Mouse (Mus musculus) liver, adult (tissue): Measurements from ENCODE around the gene Polm.

Experiments used
- GATA4 ChIP-seq: IDR thresholded peaks from 2 replicates; pipeline ENCODE4 v1.6.1; 2014; ENCODE audit warnings: mild to moderate bottlenecking, low read length; ENCODE audit not compliant: insufficient replicate concordance

The Polm gene

DNA sequence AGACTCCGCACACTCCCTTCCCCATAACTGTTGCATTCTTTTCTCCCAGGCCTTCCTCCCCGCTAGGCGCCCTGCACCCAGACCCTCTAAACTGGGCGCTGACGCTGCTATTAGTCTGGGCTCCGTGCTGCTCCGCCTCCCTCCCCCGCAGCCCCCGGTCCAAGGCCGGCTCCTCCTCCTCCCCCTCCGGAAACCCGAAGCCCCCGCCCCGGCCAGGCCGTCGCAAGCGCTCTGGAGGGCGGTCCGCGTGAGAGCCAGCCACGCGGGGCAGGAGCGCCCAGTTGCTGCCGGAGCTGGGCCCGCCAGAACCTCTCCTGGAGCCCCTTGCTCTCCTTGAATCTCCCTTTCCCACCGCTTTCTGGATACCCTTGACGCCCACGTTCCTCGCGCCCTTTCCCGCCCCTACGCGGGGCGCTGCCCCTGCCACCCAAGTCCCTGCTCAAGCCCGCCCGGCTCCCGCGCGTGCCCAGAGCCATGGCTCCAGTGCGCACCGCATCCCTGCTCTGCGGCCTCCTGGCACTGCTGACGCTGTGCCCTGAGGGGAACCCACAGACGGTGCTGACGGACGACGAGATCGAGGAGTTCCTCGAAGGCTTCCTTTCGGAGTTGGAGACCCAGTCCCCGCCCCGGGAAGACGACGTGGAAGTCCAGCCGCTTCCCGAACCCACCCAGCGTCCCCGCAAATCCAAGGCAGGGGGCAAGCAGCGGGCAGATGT lies 24.0 kb upstream of the Polm start, which contains the start of gene Aebp1:
Gene Aebp1, plus strand, starts transcription at position 270 of the 716 bp plus-strand sequence.
- TF ChIP-seq GATA4: no peak

DNA sequence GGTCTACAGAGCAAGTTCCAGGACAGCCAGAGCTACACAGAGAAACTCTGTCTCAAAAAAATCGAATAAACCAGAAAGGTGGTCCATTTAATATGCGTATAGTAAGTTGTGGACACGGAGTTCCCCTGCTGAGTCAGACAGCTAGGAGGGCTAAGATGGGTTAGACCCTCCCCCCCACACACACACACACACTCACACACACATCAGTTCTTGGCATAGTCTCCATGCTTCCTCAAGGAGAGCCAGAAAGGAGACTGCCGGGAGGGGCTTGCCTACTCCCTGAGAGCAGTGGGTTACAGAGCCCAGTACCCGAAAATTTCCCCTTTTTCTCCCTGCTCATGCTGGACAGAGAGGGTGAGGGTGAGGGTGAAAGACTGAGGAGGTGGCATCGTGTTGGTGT lies 22.8 kb upstream of the Polm start:
- no peak for TF ChIP-seq GATA4

DNA sequence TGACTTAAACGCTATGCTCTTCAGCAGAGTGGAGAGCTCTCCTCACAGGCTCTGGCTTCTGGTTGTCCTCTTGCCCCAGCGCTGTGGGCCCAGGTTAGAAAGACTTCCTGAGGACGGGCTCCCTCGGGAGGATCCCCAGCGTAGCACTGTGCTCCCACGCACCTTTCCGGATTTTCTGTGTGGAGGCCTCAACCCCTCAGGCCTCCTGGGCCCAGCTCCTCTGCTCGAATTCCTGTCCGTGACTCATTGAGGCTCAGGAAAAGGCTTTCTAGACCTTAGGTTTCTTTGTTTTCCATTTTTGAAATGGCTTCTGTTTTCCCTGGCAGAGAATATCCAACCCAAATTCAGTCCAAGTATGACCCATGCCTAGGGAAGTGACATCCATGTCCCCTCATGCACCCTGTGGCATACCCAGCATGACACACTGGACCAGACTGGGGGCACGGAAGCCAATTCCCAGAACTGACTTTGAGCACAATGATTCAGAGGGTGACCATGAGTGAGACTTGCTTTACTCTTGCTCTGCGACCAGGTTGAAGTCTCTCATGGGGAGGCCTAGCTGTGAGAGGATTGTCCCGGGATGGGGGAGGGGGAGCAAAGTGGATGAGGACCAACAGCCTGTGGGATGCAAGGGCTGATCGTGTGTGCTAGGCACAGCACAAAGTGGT lies 22.2 kb upstream of the Polm start:
- TF ChIP-seq GATA4: no peak

DNA sequence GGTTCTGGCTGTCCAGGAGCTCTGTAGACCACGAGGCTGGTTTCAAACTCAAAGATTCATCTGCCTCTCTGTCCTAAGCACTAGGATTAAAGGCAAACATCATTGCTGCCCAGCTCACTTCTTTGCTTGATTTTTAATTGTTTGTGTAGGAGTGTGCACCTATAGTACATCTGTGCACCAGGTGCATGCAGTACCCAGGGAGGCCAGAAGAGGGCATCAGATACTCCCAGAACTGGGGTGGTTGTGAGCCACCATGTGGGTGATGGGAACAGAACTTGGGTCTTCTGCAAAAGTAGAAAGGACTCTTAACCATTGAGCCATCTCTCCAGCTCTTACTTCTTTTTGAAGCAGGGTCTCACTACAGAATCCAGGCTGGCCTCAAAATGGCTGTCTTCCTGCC lies 20.9 kb upstream of the Polm start:
- no peak for TF ChIP-seq GATA4

DNA sequence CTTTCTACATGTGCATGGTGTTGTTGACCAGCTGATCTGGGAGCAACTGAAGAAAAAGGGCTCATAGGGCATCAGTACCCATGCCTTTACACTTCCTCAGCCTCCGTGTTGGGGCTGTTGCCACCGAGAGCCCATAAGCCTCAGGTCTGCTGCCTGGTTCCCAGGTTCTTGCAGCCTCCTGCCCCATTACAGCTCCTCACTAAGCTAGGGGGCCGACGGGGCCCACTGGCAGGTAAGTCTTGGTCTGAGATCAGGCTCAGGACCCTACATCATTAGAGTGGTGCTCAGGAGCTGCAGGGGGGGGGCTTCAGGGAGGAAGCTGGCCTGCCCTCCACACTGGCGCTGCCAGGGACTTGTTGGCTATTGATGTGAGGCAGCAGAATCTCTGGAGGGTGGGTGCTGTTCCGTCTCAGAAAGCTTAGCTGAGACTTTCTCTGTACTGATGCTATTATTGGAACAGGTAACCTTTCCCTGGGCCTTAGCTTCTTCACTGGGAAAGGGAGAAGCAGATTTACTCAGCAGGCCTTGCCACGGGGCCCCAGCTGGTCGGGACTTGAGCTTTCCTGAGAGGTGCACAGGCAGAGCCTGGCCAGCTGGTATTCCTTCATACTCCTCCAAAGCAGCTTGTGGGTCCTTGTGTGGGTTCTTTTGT lies 18.8 kb upstream of the Polm start:
- no peak for TF ChIP-seq GATA4

DNA sequence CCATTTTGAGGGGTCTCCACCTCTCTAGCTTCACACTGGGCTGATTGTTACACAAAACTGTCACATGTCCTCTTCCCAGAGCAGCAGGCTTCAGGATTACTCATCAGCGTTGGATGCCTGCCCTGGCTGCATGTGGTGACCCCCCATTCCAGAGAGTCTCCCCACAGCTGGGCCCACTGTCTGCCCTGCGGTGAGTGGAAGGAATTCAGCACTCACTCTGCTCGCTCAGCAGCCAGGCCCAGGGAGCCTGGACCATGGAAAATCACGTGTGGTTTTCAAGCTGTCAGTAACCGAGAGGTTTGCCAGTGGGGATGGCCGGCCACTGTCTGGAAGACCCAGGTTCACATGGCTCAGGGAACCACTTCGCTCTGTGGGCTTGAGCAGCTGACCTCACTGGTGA lies 18.1 kb upstream of the Polm start:
- TF ChIP-seq GATA4: no peak

DNA sequence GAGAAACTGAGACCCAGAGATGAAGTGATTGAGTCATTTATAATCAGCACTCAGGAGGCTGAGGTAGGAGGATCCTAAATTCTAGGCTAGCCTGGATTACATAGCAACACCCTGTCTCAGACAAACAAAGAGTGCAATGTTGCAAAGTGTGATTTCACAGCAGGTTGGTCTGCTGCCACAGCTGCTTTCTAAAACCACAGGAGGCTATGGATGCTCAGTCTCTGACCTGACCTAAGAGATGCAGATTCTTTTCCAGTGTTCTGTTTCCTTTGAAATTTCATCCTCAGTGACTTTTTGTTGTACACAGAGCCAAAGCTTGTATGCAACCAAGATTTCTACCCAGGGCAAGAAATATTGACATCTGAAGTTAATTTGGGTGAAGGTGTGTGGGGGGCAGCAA lies 17.7 kb upstream of the Polm start:
- TF ChIP-seq GATA4: no peak

DNA sequence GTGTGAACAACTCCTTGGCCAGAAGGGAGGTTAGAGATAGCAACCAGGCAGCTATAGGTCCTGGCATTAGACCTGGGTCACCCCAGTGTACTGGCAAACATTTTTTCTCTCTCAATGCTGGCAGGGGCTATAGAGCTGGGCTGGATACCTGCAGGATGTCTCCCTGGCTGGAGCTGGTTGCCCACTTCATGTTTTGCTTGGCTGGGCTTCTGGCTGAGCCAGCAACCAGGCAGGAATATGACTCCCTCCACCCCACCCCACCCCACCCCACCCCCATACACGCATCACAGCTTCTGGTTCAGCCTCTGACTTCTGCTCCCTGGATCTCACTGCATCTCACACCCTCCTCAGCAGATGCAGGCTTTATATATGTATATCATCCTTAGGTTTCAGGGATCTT lies 14.5 kb upstream of the Polm start:
- no peak for TF ChIP-seq GATA4

DNA sequence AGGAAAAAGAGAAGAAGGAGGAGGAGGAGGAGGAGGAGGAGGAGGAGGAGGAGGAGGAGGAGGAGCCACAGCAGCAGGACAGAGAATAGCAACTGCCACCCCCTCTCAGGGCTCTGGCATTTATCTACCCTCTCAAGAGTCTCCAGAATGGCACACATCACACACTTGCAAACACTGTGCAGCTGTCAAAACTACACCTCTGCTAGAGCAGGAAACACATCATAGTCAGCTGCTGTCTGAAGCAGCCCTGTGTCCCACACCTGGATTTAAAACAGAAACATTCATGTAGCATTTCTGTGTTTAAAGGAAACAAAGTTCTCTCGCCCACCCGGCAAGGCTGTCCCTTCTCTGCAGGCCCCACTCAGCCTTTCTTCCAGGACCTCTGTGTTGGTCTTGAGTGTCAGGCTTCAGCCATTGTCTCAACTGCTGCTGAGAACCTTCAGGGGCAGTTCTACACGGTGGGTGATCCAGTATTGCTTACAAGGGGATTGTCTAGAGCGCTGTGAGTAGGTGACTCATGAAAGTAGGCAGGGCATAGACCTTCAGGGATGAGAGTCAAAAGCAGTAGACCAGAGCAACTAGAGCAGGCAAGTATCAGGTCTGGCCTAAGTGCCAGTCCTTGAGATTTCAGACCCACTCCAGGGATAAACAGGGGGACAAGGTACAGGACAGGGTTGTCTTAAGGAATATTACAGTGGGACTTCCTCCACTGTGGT lies 13.4 kb upstream of the Polm start:
- TF ChIP-seq GATA4: no peak

DNA sequence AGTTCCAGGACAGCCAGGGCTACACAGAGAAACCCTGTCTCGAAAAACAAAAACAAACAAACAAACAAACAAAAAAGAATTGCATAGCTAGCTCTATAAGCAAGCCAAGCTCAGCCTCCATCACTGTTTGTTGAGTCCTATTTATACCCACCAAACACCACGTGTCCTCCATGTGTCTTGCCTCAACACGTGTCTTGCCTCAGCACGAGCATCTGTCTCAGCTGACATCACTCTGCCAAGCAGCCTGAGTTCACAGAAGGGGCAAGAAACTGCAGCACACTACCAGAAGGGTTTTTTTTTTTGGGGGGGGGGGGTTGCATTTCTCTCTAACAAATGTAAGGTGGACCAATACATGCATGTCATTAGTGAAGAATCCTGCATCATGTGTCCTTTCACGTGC lies 12.6 kb upstream of the Polm start:
- no peak for TF ChIP-seq GATA4

DNA sequence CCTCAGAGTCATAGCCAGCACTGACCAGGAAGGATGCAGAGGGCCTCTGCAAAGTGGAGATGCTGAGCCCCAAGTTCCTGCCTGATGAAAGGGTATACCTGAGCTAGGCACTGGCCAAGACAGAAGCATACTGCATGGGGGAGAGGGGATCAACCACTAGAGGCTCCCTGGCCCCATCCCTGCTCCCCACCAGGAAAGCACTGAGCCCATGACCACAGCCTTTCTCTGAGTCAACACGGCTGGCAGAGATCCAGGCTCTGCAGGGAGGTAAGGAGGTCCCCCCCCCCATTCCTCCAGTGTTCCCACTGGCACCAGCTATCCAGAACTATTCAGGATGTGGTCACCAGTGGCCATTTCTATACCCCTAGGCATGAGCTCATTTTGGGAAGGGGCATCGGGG lies 11.5 kb upstream of the Polm start:
- TF ChIP-seq GATA4: no peak

DNA sequence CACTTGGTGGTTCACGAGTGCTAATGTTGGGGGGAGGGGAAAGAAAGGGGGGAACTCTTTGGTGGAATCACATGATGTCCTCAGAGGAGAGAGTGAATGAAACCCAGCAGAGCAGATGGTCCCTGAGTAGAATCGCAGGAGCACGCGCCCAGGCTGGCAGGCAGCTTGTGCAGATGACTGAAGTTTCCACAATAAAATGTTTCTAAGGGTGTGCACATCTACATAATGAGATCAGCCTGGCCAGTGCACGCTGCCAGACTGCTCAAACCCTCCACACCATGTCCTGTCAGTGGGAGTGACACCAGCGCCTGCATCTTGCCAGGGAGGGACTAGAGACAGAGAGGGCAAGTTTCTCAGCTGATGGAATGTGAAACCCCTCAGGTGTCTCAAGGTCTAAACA lies 10.9 kb upstream of the Polm start:
- no peak for TF ChIP-seq GATA4

DNA sequence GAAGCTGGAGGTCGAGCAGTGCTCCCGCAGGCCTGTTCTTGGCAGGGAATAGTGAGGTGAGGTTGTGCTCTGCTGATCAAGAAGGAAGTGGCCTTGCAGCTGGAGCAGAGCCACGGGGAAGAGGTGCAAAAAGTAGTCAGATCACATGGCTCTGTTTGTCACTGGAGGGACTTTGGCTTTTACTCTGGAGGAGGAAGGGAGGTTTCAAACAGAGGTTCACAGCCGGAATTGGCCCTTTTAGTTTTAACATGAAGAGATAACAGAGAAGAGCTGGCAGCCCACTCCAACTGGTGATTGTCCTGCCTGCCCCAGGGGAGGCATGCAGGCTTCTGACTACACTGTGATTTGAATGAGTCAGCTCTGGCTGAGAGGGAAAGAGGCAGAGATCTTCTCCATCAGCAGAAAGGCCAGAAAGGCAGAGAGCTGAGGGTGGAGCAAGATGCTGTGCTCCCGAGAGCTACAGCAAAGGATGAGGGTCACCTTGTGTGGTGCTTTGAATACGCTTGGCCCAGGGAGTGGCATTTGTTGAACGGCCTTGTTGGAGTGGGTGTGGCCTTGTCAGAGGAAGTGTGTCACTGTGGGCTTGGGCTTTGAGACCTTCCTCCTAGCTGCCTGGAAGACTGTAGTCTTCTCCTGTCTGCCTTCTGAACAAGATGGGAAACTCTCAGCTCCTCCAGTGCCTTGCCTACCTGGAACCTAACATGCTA lies 9.0 kb upstream of the Polm start:
- 0 out of 2 replicates have a peak, but pooled peaks have one; percentile 8 for TF ChIP-seq GATA4

DNA sequence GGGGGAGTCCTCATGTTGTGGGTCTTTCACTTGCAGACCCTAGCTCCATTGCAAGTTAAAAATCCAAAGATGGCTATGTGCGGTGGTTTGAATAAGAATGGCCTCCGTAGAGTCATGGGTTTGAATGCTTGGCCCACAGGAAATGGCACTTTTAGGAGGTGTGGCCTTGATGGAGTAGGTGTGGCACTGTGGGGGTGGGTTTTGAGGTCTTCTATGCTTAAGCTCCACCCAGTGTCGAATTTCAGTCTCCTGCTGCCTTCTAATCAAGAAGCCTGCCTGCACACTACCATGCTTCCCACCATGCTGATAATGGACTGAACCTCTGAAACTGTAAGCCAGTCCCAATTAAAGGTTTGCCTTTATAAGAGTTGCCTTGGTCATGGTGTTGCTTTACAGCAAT lies 5.3 kb upstream of the Polm start:
- no peak for TF ChIP-seq GATA4

DNA sequence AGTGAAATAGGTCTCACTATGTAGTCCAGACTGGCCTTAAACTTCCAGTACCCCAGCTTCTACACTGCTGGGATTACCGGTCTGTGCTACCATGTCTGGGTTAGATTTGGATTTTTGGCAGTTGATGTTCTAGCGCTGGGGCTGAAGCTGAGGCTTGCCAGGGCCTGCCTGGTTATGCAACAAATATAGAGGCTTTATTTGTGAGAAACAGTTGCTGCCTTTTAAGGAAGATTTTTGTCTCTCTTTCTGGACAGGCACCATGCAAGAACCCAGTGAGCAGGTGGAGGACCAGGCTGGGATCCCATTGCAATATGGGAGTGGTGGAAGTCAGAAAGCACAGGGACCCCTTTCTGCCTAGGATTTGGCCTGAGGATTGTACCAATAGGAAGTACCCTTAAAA lies 3.9 kb upstream of the Polm start:
- TF ChIP-seq GATA4: no peak
